In genomic region chr11:104768072-104768471, GRCm38 (mm10) we compare ENCODE assay signal across 8 mouse cellular contexts.
DNase-seq lines count a peak whose midpoint lies in the region; ATAC-seq and TF ChIP-seq lines count a peak whose summit lies in the region.

No protein-coding gene starts in this region.

- peak; percentile 71 for TF ChIP-seq RAD21 in CH12.LX (IDR thresholded peaks at IDR 0.05; ENCODE audit: low read depth, low read length)

- H3K9ac ChIP-seq in hindbrain, embryonic 13.5 days, result no peak overlapping the region
- no peak overlapping the region for H3K9ac ChIP-seq in CH12.LX (ENCODE audit: insufficient read depth, low read depth)
- no peak overlapping the region for H3K9ac ChIP-seq in embryonic facial prominence, embryonic 14.5 days (ENCODE audit: low read depth, low read length)

- no peak overlapping the region for H3K4me3 ChIP-seq in hindbrain, embryonic 10.5 days
- no peak overlapping the region for H3K4me3 ChIP-seq in hindbrain, embryonic 13.5 days
- H3K4me3 ChIP-seq in CH12.LX (replicated peaks in 1 of 3; ENCODE audit: low read depth in 2 of 3, low read length in 2 of 3, poor library complexity in 1 of 3), result no peak overlapping the region
- no peak overlapping the region for H3K4me3 ChIP-seq in embryonic facial prominence, embryonic 14.5 days (ENCODE audit: low read depth, low read length)

- TF ChIP-seq POLR2A in CH12.LX (IDR thresholded peaks at IDR 0.05; ENCODE audit: low read depth, low read length), result no peak

- TF ChIP-seq CTCF in CH12.LX (conservative IDR thresholded peaks at IDR 0.05 in 1 of 2, IDR thresholded peaks at IDR 0.05 in 1 of 2; ENCODE audit: low read depth in 2 of 2, low read length in 2 of 2), result peak; percentile 92 to 94

- in situ Hi-C loops in CH12.LX (cut with MboI; ENCODE audit: low pct_ligation_motif_present, low pct_unique_long_range_greater_than_20kb, low sequenced_read_pairs), result no loop called here

- WGBS in hindbrain, embryonic 10.5 days, result 11% methylated on average over 5 of the region's 5 CpGs
- 16% methylated on average over 5 of the region's 5 CpGs for WGBS in hindbrain, embryonic 13.5 days
- 8% methylated on average over 5 of the region's 5 CpGs for WGBS in embryonic facial prominence, embryonic 14.5 days

- ATAC-seq in hindbrain, embryonic 13.5 days (ENCODE audit: low FRiP score), result no peak
- ATAC-seq in embryonic facial prominence, embryonic 14.5 days (ENCODE audit: low read depth), result no peak

- no peaks in the 10 kb centered on the region for H3K36me3 ChIP-seq in hindbrain, embryonic 10.5 days
- no peaks in the 10 kb centered on the region for H3K36me3 ChIP-seq in hindbrain, embryonic 13.5 days
- H3K36me3 ChIP-seq in CH12.LX (replicated peaks in 1 of 2; ENCODE audit: control insufficient read depth in 1 of 2, insufficient read depth in 1 of 2, low read length in 1 of 2), result no peaks in the 10 kb centered on the region
- no peaks in the 10 kb centered on the region for H3K36me3 ChIP-seq in embryonic facial prominence, embryonic 14.5 days (ENCODE audit: control insufficient read depth, insufficient read depth, low read length)

- no peaks in the 10 kb centered on the region for H3K79me2 ChIP-seq in CH12.LX (replicated peaks; ENCODE audit: control insufficient read depth, extremely low read depth, insufficient read depth, poor library complexity, severe bottlenecking)

- TF ChIP-seq EP300 in CH12.LX (IDR thresholded peaks at IDR 0.05; ENCODE audit: low read length), result no peak

- dilution Hi-C loops in CH12.LX (cut with MboI; ENCODE audit: extremely low pct_ligation_motif_present, extremely low pct_unique_long_range_greater_than_20kb, low sequenced_read_pairs), result no loop called here

- no peak overlapping the region for H3K4me2 ChIP-seq in hindbrain, embryonic 13.5 days
- peak overlapping the region; percentile 99 for H3K4me2 ChIP-seq in CH12.LX (ENCODE audit: insufficient read depth, low read depth, poor library complexity, severe bottlenecking)
- no peak overlapping the region for H3K4me2 ChIP-seq in embryonic facial prominence, embryonic 14.5 days (ENCODE audit: low read depth, low read length)

- H3K9me3 ChIP-seq in hindbrain, embryonic 10.5 days, result no peaks in the 10 kb centered on the region
- no peaks in the 10 kb centered on the region for H3K9me3 ChIP-seq in hindbrain, embryonic 13.5 days
- H3K9me3 ChIP-seq in CH12.LX (replicated peaks; ENCODE audit: low read length), result no peaks in the 10 kb centered on the region
- no peaks in the 10 kb centered on the region for H3K9me3 ChIP-seq in embryonic facial prominence, embryonic 14.5 days (ENCODE audit: control insufficient read depth, low read length)

- H3K27ac ChIP-seq in hindbrain, embryonic 10.5 days, result no peak overlapping the region
- H3K27ac ChIP-seq in hindbrain, embryonic 13.5 days, result no peak overlapping the region
- H3K27ac ChIP-seq in CH12.LX (ENCODE audit: insufficient read depth, low read depth), result no peak overlapping the region
- H3K27ac ChIP-seq in embryonic facial prominence, embryonic 14.5 days (replicated peaks; ENCODE audit: low read depth, low read length), result no peak overlapping the region

- DNase-seq in hindbrain, embryonic 10.5 days (ENCODE audit: low spot score), result peak; percentile 27
- DNase-seq in CH12.LX (ENCODE audit: extremely low read depth), result peak; percentile 68
- peak; percentile 22 for DNase-seq in adrenal gland, adult 2 months
- DNase-seq in embryonic facial prominence, embryonic 14.5 days (ENCODE audit: low spot score), result peak; percentile 10
- peak; percentile 51 to 59 for DNase-seq in layer of hippocampus, postnatal 10 days (ENCODE audit: low spot score in 2 of 2)
- peak; percentile 47 for DNase-seq in mesoderm, embryonic 11.5 days (ENCODE audit: low read depth, low spot score)
- peak; percentile 24 to 37 for DNase-seq in thymus, postnatal 36 days

- no peaks in the 10 kb centered on the region for H3K27me3 ChIP-seq in hindbrain, embryonic 10.5 days (ENCODE audit: insufficient read depth, poor library complexity, severe bottlenecking)
- no peaks in the 10 kb centered on the region for H3K27me3 ChIP-seq in hindbrain, embryonic 13.5 days
- no peaks in the 10 kb centered on the region for H3K27me3 ChIP-seq in CH12.LX (replicated peaks)
- H3K27me3 ChIP-seq in embryonic facial prominence, embryonic 14.5 days (replicated peaks; ENCODE audit: control insufficient read depth, insufficient read depth, low read length), result no peaks in the 10 kb centered on the region

- no peaks in the 10 kb centered on the region for H3K4me1 ChIP-seq in hindbrain, embryonic 10.5 days (replicated peaks)
- no peaks in the 10 kb centered on the region for H3K4me1 ChIP-seq in hindbrain, embryonic 13.5 days (replicated peaks)
- H3K4me1 ChIP-seq in CH12.LX (ENCODE audit: control insufficient read depth in 1 of 2, insufficient read depth in 2 of 2), result peaks cover 3 to 7% of the 10 kb centered on the region in 2 experiments; a peak in 2 of 4 replicates
- no peaks in the 10 kb centered on the region for H3K4me1 ChIP-seq in embryonic facial prominence, embryonic 14.5 days (ENCODE audit: control insufficient read depth, insufficient read depth, low read length)

TF ChIP-seq in CH12.LX, 34 proteins besides CTCF, POLR2A, EP300 and RAD21:
- TF ChIP-seq SIN3A (IDR thresholded peaks at IDR 0.05; ENCODE audit: low read length) (no peak), MAX (IDR thresholded peaks at IDR 0.05; ENCODE audit: low read length) (peak; percentile 19; the same call in 1 of the 2 replicates), ELF1 (IDR thresholded peaks at IDR 0.05; ENCODE audit: low read depth, low read length) (0 out of 2 replicates have a peak, but pooled peaks have one; percentile 29), KAT2A (IDR thresholded peaks at IDR 0.05; ENCODE audit: insufficient replicate concordance, low read length) (no peak), MAZ (IDR thresholded peaks at IDR 0.05; ENCODE audit: low read depth, low read length) (peak; percentile 66; the same call in 1 of the 2 replicates), ZNF384 (IDR thresholded peaks at IDR 0.05; ENCODE audit: low read depth, low read length) (0 out of 2 replicates have a peak, but pooled peaks have one; percentile 30), ZC3H11A (IDR thresholded peaks at IDR 0.05; ENCODE audit: low read depth, low read length) (peak; percentile 29; the same call in 1 of the 2 replicates), NRF1 (IDR thresholded peaks at IDR 0.05; ENCODE audit: low read depth, low read length) (no peak), RCOR1 (conservative IDR thresholded peaks at IDR 0.05; ENCODE audit: low read depth, low read length) (0 out of 2 replicates have a peak, but pooled peaks have one; percentile 62), POLR2AphosphoS2 (IDR thresholded peaks at IDR 0.05; ENCODE audit: low read depth, low read length) (no peak), NELFE (IDR thresholded peaks at IDR 0.05; ENCODE audit: low read depth, low read length) (0 out of 2 replicates have a peak, but pooled peaks have one; percentile 35), SMC3 (IDR thresholded peaks at IDR 0.05; ENCODE audit: low read depth, low read length) (peak; percentile 91), TBP (conservative IDR thresholded peaks at IDR 0.05; ENCODE audit: low read depth, low read length) (no peak), ETS1 (conservative IDR thresholded peaks at IDR 0.05; ENCODE audit: low read depth, low read length) (no peak; the same call in 1 of the 2 replicates), TCF12 (IDR thresholded peaks at IDR 0.05; ENCODE audit: low read depth, low read length) (peak; percentile 32; the same call in 1 of the 2 replicates), USF1 (IDR thresholded peaks at IDR 0.05; ENCODE audit: low read depth, low read length) (no peak), CHD1 (IDR thresholded peaks at IDR 0.05; ENCODE audit: low read depth, low read length) (no peak), MXI1 (IDR thresholded peaks at IDR 0.05; ENCODE audit: low read depth, low read length) (no peak), BHLHE40 (IDR thresholded peaks at IDR 0.05; ENCODE audit: low read depth, low read length) (0 out of 2 replicates have a peak, but pooled peaks have one; percentile 36), HCFC1 (IDR thresholded peaks at IDR 0.05; ENCODE audit: low read depth, low read length) (peak; percentile 29; the same call in 1 of the 2 replicates), CHD2 (IDR thresholded peaks at IDR 0.05; ENCODE audit: low read length) (no peak), MEF2A (IDR thresholded peaks at IDR 0.05; ENCODE audit: borderline replicate concordance, low read depth, low read length) (0 out of 2 replicates have a peak, but pooled peaks have one; percentile 37), PAX5 (IDR thresholded peaks at IDR 0.05; ENCODE audit: low read length) (no peak)

Comparison
In these comparisons a context has a peak if more than half of its experiments do, and no peak if none do; other contexts are left out.
1. DNase-seq: peak in every context shown above with its lines; median percentile 68 in CH12.LX; 55 in layer of hippocampus, postnatal 10 days; 47 in mesoderm, embryonic 11.5 days; 30 in thymus, postnatal 36 days; 27 in hindbrain, embryonic 10.5 days; 22 in adrenal gland, adult 2 months; 10 in embryonic facial prominence, embryonic 14.5 days.